Mouse (Mus musculus) heart, postnatal 0 days (tissue): Measurements from ENCODE around the gene Rnf152. TPM values are rescaled to one million over a fixed set of nuclear protein-coding genes. Genes with fewer than 3 reads are reported as not detected.

Experiments
- ATAC-seq: fragments of 200-750 bp; cut with Nextera tagmentation; 2 replicates; pipeline ENCODE4 v1.8.0; 2017; ENCODE audit warnings: low read depth, moderate number of reproducible peaks, moderate library complexity; ENCODE audit not compliant: insufficient read depth
- DNase-seq: peaks from one replicate; pipeline ENCODE4 v3.0.0-alpha.2; 2016; ENCODE audit warnings: low spot score
- H3K27ac ChIP-seq: fragments of 300-500 bp; sonication (generic); 2 replicates; pipeline ENCODE4 v1.5.1; 2014; ENCODE audit warnings: low read depth, mild to moderate bottlenecking
- H3K27me3 ChIP-seq: fragments of 300-500 bp; sonication (generic); 2 replicates; pipeline ENCODE4 v1.6.1; 2014; ENCODE audit warnings: low read length, mixed read lengths; ENCODE audit not compliant: control insufficient read depth, insufficient read depth
- H3K36me3 ChIP-seq: fragments of 300-500 bp; sonication (generic); replicated peaks from 2 replicates; pipeline ENCODE4 v1.6.1; 2014; ENCODE audit warnings: low read length, mixed read lengths; ENCODE audit not compliant: control insufficient read depth, insufficient read depth
- H3K4me1 ChIP-seq: fragments of 300-500 bp; sonication (generic); 2 replicates; pipeline ENCODE4 v1.6.1; 2014; ENCODE audit warnings: antibody characterized with exemption; ENCODE audit not compliant: control insufficient read depth, insufficient read depth
- H3K4me2 ChIP-seq: fragments of 300-500 bp; sonication (generic); 2 replicates; pipeline ENCODE4 v1.6.1; 2014; ENCODE audit warnings: low read depth, mild to moderate bottlenecking, low read length, moderate library complexity
- H3K4me3 ChIP-seq: fragments of 300-500 bp; sonication (generic); 2 replicates; pipeline ENCODE4 v1.5.1; 2014; ENCODE audit warnings: low read depth, low read length
- H3K9ac ChIP-seq: fragments of 300-500 bp; sonication (generic); replicated peaks from 2 replicates; pipeline ENCODE4 v1.6.1; 2014; ENCODE audit warnings: low read depth, low read length, mixed read lengths
- H3K9me3 ChIP-seq: fragments of 300-500 bp; sonication (generic); replicated peaks from 2 replicates; pipeline ENCODE4 v1.6.1; 2016; ENCODE audit warnings: low read length; ENCODE audit not compliant: control insufficient read depth
- CTCF ChIP-seq: IDR thresholded peaks from 2 replicates; pipeline ENCODE4 v1.5.1; 2016; ENCODE audit warnings: antibody characterized with exemption, control low read depth, low read depth
- EP300 ChIP-seq: IDR thresholded peaks from 2 replicates; pipeline ENCODE4 v1.6.1; 2016; ENCODE audit warnings: antibody characterized with exemption, low read depth
- WGBS: fragments of 180-500 bp; shearing (Covaris S2); extraction: QIAGEN DNeasy Blood & Tissue Kit; methylation state at CpG from one replicate; pipeline ENCODE4 v1.1.7; 2014; 5-methylcytosine and 5-hydroxymethylcytosine counted together
- polyA plus RNA-seq: library from polyadenylated mRNA; unstranded; fragments of >200 nt; fragmentation: Nextera tagmentation; extraction: Ambion mirVana; gene quantifications from 2 replicates; pipeline ENCODE4 v1.2.1, GENCODE M21; 2015
- total RNA-seq: library from RNA; depleted of rRNA; stranded (reverse); fragments of >200 nt; gene quantifications from 2 replicates; pipeline ENCODE4 v1.2.3, GENCODE M21; 2014; ENCODE audit warnings: low replicate concordance

The Rnf152 gene
- total and polyA plus RNA-seq, 2 experiments from 2014 or later = 0.51 to 0.84 TPM

DNA sequence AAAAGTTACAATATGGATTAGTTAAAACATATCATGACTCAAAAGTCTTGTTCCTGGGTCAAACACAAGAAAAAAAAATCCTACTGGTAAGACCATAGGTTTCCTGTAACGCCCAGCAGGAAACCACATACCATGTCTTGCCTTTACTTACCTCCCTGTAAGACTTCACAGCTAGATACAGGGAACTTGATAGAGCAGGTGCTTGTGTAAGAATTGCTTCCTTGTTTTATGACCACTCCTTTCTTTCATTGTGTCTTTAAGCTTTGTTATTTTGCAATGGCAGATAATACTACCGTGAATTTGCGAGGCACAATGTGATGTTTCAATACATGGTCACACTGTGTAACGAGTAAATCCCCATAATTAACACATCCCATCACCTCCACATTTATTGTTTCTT lies 71.5 kb downstream of the Rnf152 start:
- H3K27me3 ChIP-seq = no peaks in the 10 kb centered on the region
- 89% methylated on average over 4 of the region's 4 CpGs for WGBS
- H3K4me2 ChIP-seq = no peak overlapping the region
- peaks cover 5% of the 10 kb centered on the region; the same call in 1 of the 2 replicates for H3K4me1 ChIP-seq
- no peak overlapping the region for H3K27ac ChIP-seq
- DNase-seq = no peak
- ATAC-seq = no peak
- no peaks in the 10 kb centered on the region for H3K9me3 ChIP-seq
- TF ChIP-seq EP300 (no peak), CTCF (no peak)
- H3K36me3 ChIP-seq = no peaks in the 10 kb centered on the region
- H3K9ac ChIP-seq = no peak overlapping the region
- no peak overlapping the region for H3K4me3 ChIP-seq

DNA sequence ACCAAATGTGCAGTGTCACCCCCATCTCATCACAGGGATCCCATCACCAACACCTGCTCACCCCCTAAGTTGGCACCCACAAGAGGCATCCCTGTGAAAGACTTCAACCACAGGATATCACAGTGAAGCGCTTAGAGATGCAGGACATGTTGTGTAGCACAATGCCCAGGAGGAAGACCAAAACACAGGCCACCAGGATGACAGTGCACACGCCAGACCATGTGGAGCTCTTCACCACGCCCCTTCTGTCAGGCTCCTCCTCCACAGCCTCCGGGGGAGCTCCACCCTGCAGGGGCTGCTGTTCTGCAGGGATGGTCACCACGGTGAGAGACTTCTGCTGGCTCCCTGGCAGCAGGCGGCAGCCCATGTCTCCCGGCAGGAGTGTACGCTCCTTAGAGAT lies 72.4 kb downstream of the Rnf152 start:
- H3K4me1 ChIP-seq = peaks cover 5% of the 10 kb centered on the region; the same call in 1 of the 2 replicates
- no peak for DNase-seq
- H3K9ac ChIP-seq = no peak overlapping the region
- H3K36me3 ChIP-seq = no peaks in the 10 kb centered on the region
- no peaks in the 10 kb centered on the region for H3K9me3 ChIP-seq
- H3K27me3 ChIP-seq = no peaks in the 10 kb centered on the region
- TF ChIP-seq CTCF (no peak), EP300 (no peak)
- no peak for ATAC-seq
- WGBS = 65% methylated on average over 8 of the region's 8 CpGs
- H3K27ac ChIP-seq = no peak overlapping the region
- no peak overlapping the region for H3K4me3 ChIP-seq
- no peak overlapping the region for H3K4me2 ChIP-seq

DNA sequence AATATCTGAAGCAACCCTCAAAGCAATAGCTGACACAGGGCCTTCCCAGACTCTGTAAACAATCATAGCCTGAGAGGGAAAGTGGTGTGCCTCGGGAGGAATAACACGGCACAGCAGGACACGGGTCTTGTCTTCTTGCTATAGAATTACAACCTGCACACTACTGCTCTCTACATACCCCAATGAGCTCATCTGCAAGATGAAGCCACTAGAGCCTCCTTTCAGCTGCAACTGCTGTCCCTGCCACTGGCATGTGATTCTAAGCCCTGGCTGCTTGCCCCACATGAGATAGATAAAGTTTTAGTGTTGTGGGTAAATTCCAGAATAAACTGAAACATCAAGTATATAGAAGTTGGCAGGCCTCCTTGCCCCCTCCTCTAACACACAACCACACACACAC lies 75.2 kb downstream of the Rnf152 start:
- no peak for TF ChIP-seq EP300
- no peak for TF ChIP-seq CTCF
- no peaks in the 10 kb centered on the region for H3K36me3 ChIP-seq
- H3K9me3 ChIP-seq = no peaks in the 10 kb centered on the region
- H3K27me3 ChIP-seq = no peaks in the 10 kb centered on the region
- DNase-seq (peak; percentile 29), ATAC-seq (peak; percentile 58; the same call in 1 of the 2 replicates)
- 37% methylated on average over 3 of the region's 3 CpGs for WGBS
- H3K27ac ChIP-seq = no peak overlapping the region
- no peak overlapping the region for H3K4me3 ChIP-seq
- no peak overlapping the region for H3K4me2 ChIP-seq
- H3K4me1 ChIP-seq = 0 out of 2 replicates have a peak, but pooled peaks cover 5% of the 10 kb centered on the region
- H3K9ac ChIP-seq = no peak overlapping the region

GRCm38 (mm10) chr1:105280160-105280559 lies 76.3 kb downstream of the Rnf152 start:
- WGBS = 78% methylated on average over 2 of the region's 2 CpGs
- DNase-seq = no peak
- no peaks in the 10 kb centered on the region for H3K9me3 ChIP-seq
- no peaks in the 10 kb centered on the region for H3K36me3 ChIP-seq
- H3K4me1 ChIP-seq = 0 out of 2 replicates have a peak, but pooled peaks cover 5% of the 10 kb centered on the region
- ATAC-seq = no peak
- TF ChIP-seq EP300 = no peak
- no peak for TF ChIP-seq CTCF
- no peak overlapping the region for H3K4me2 ChIP-seq
- no peak overlapping the region for H3K27ac ChIP-seq
- H3K27me3 ChIP-seq = no peaks in the 10 kb centered on the region
- no peak overlapping the region for H3K4me3 ChIP-seq
- no peak overlapping the region for H3K9ac ChIP-seq

GRCm38 (mm10) chr1:105274500-105275194 lies 81.9 kb downstream of the Rnf152 start:
- 89% methylated on average over 3 of the region's 3 CpGs for WGBS
- H3K4me2 ChIP-seq = no peak overlapping the region

DNA sequence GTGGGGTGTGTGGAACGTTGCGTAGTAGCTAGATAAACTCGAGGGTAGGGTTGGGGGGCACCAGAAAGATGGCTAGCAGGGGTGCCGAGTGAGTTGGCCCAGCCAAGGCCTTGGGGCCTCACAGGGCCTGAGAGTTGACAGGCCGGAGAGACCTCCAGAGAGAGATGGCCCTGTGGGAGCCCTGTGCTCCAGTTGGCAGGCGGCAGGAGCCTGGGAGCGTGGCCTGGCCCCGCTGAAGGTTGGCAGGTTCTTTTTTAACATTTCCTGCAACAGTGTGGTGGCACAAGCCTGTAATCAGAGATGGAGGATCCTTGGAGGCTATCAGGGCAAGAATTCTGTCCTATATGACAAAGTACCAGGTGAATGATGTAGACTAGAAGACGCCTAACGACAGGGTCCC lies 85.4 kb downstream of the Rnf152 start:
- WGBS = 86% methylated on average over 10 of the region's 10 CpGs
- no peaks in the 10 kb centered on the region for H3K36me3 ChIP-seq
- H3K27ac ChIP-seq = no peak overlapping the region
- H3K9ac ChIP-seq = no peak overlapping the region
- no peaks in the 10 kb centered on the region for H3K27me3 ChIP-seq
- H3K4me1 ChIP-seq = no peaks in the 10 kb centered on the region
- no peak overlapping the region for H3K4me2 ChIP-seq
- no peak for TF ChIP-seq EP300
- no peak for TF ChIP-seq CTCF
- no peaks in the 10 kb centered on the region for H3K9me3 ChIP-seq
- no peak overlapping the region for H3K4me3 ChIP-seq
- DNase-seq = no peak
- no peak for ATAC-seq

More at GRCm38 (mm10) chr1:105274500-105275194, 81.9 kb downstream of the Rnf152 start:
- H3K9me3 ChIP-seq = no peaks in the 10 kb centered on the region
- no peaks in the 10 kb centered on the region for H3K36me3 ChIP-seq
- no peaks in the 10 kb centered on the region for H3K27me3 ChIP-seq
- DNase-seq = no peak
- H3K4me3 ChIP-seq = no peak overlapping the region
- TF ChIP-seq CTCF (no peak), EP300 (no peak)
- no peaks in the 10 kb centered on the region for H3K4me1 ChIP-seq
- ATAC-seq = no peak
- no peak overlapping the region for H3K27ac ChIP-seq
- H3K9ac ChIP-seq = no peak overlapping the region
